Mouse (Mus musculus) liver, embryonic 12.5 days (tissue): ENCODE measurements around the gene Aldh6a1. TPM values are rescaled to one million over a fixed set of nuclear protein-coding genes. Genes with fewer than 3 reads are reported as not detected.

Experiments
- ATAC-seq: fragments of 200-750 bp; cut with Nextera tagmentation; 2 replicates; pipeline ENCODE4 v1.8.0; 2017; ENCODE audit warnings: moderate number of reproducible peaks, mild to moderate bottlenecking, moderate library complexity
- H3K27ac ChIP-seq: fragments of 300-500 bp; sonication (generic); 2 replicates; pipeline ENCODE4 v1.5.1; 2016; ENCODE audit warnings: mild to moderate bottlenecking
- H3K27me3 ChIP-seq: fragments of 300-500 bp; sonication (generic); replicated peaks from 2 replicates; pipeline ENCODE4 v1.6.1; 2016; ENCODE audit warnings: mild to moderate bottlenecking, moderate library complexity
- H3K36me3 ChIP-seq: fragments of 300-500 bp; sonication (generic); 2 replicates; pipeline ENCODE4 v1.6.1; 2016; ENCODE audit warnings: mild to moderate bottlenecking, moderate library complexity
- H3K4me1 ChIP-seq: fragments of 300-500 bp; sonication (generic); 2 replicates; pipeline ENCODE4 v1.6.1; 2016
- H3K4me2 ChIP-seq: fragments of 300-500 bp; sonication (generic); 2 replicates; pipeline ENCODE4 v1.6.1; 2016; ENCODE audit warnings: mild to moderate bottlenecking, moderate library complexity
- H3K4me3 ChIP-seq: fragments of 300-500 bp; sonication (generic); 2 replicates; pipeline ENCODE4 v1.5.1; 2016; ENCODE audit warnings: mild to moderate bottlenecking, moderate library complexity
- H3K9ac ChIP-seq: fragments of 300-500 bp; sonication (generic); 2 replicates; pipeline ENCODE4 v1.6.1; 2016; ENCODE audit warnings: mild to moderate bottlenecking, moderate library complexity
- H3K9me3 ChIP-seq: fragments of 300-500 bp; sonication (generic); replicated peaks from 2 replicates; pipeline ENCODE4 v1.6.1; 2016; ENCODE audit warnings: mild to moderate bottlenecking, moderate library complexity
- WGBS: fragments of 180-500 bp; shearing (Covaris S2); methylation state at CpG from one replicate; pipeline ENCODE4 v1.1.7; 2016; ENCODE audit not compliant: insufficient replicate concordance; 5-methylcytosine and 5-hydroxymethylcytosine counted together
- polyA plus RNA-seq: library from polyadenylated mRNA; unstranded; fragments of >200 nt; fragmentation: Nextera tagmentation; extraction: Ambion mirVana; gene quantifications from 2 replicates; pipeline ENCODE4 v1.2.1, GENCODE M21; 2016

Aldh6a1 gene
- polyA plus RNA-seq, 1 experiment from 2014 or later: 17.4 TPM

- Histone ChIP-seq H3K27ac (peak overlapping the region; percentile 84), H3K4me1 (peaks cover 17% of the 10 kb centered on the region), H3K4me3 (peak overlapping the region; percentile 79), H3K4me2 (peak overlapping the region; percentile 93), H3K36me3 (no peaks in the 10 kb centered on the region), H3K9ac (peak overlapping the region; percentile 85), H3K27me3 (peaks cover 15% of the 10 kb centered on the region), H3K9me3 (no peaks in the 10 kb centered on the region)
- WGBS: under 1% methylated on average over 49 of the region's 52 CpGs
- ATAC-seq: peak; percentile 71
These were observed 42.7 kb downstream of the Aldh6a1 start for GRCm38 (mm10) chr12:84407874-84408818.

- H3K4me2 ChIP-seq: no peak overlapping the region
These were observed 43.5 kb downstream of the Aldh6a1 start for GRCm38 (mm10) chr12:84407259-84407658.

GRCm38 (mm10) chr12:84404541-84404940, 46.3 kb downstream of the Aldh6a1 start:
- Histone ChIP-seq H3K4me2 (no peak overlapping the region), H3K9ac (no peak overlapping the region), H3K4me1 (peaks cover 31% of the 10 kb centered on the region), H3K9me3 (no peaks in the 10 kb centered on the region), H3K27me3 (peaks cover 5% of the 10 kb centered on the region), H3K4me3 (no peak overlapping the region), H3K27ac (no peak overlapping the region), H3K36me3 (no peaks in the 10 kb centered on the region)
- WGBS: 83% methylated on average over 6 of the region's 6 CpGs
- no peak for ATAC-seq

More at GRCm38 (mm10) chr12:84407259-84407658, 43.5 kb downstream of the Aldh6a1 start:
- no peak overlapping the region for H3K9ac ChIP-seq
- H3K4me3 ChIP-seq: no peak overlapping the region
- H3K36me3 ChIP-seq: no peaks in the 10 kb centered on the region
- no peaks in the 10 kb centered on the region for H3K9me3 ChIP-seq
- H3K4me1 ChIP-seq: peaks cover 17% of the 10 kb centered on the region
- H3K27ac ChIP-seq: no peak overlapping the region
- WGBS: 56% methylated on average over 4 of the region's 4 CpGs
- H3K27me3 ChIP-seq: peaks cover 15% of the 10 kb centered on the region
- no peak for ATAC-seq

GRCm38 (mm10) chr12:84402923-84403322, 47.9 kb downstream of the Aldh6a1 start:
- Histone ChIP-seq H3K27me3 (no peaks in the 10 kb centered on the region), H3K9ac (no peak overlapping the region), H3K9me3 (no peaks in the 10 kb centered on the region), H3K4me2 (no peak overlapping the region), H3K4me1 (peaks cover 24% of the 10 kb centered on the region), H3K36me3 (no peaks in the 10 kb centered on the region), H3K27ac (no peak overlapping the region), H3K4me3 (no peak overlapping the region)
- WGBS: 59% methylated on average over 9 of the region's 9 CpGs
- no peak for ATAC-seq

- no peaks in the 10 kb centered on the region for H3K27me3 ChIP-seq
- H3K4me2 ChIP-seq: no peak overlapping the region; the same call in 1 of the 2 replicates
- peak overlapping the region; percentile 58 for H3K27ac ChIP-seq
- H3K36me3 ChIP-seq: no peaks in the 10 kb centered on the region
- H3K9me3 ChIP-seq: no peaks in the 10 kb centered on the region
- no peak overlapping the region for H3K4me3 ChIP-seq
- ATAC-seq: peak; percentile 31; the same call in 1 of the 2 replicates
- WGBS: 41% methylated on average over 3 of the region's 3 CpGs
- H3K9ac ChIP-seq: no peak overlapping the region
- H3K4me1 ChIP-seq: peaks cover 20% of the 10 kb centered on the region
These were observed 50.2 kb downstream of the Aldh6a1 start for GRCm38 (mm10) chr12:84400653-84401052.

- no peaks in the 10 kb centered on the region for H3K36me3 ChIP-seq
- peak overlapping the region; percentile 58; the same call in 1 of the 2 replicates for H3K27ac ChIP-seq
- no peak overlapping the region for H3K4me2 ChIP-seq
These were observed 50.7 kb downstream of the Aldh6a1 start for GRCm38 (mm10) chr12:84400068-84400467.

GRCm38 (mm10) chr12:84399663-84400062, 51.1 kb downstream of the Aldh6a1 start:
- peak overlapping the region; percentile 58 for H3K27ac ChIP-seq
- WGBS: 66% methylated on average over 9 of the region's 9 CpGs
- no peaks in the 10 kb centered on the region for H3K27me3 ChIP-seq
- H3K9me3 ChIP-seq: no peaks in the 10 kb centered on the region
- ATAC-seq: no peak
- no peak overlapping the region for H3K9ac ChIP-seq
- H3K4me3 ChIP-seq: no peak overlapping the region
- H3K36me3 ChIP-seq: no peaks in the 10 kb centered on the region
- H3K4me1 ChIP-seq: peaks cover 20% of the 10 kb centered on the region
- H3K4me2 ChIP-seq: no peak overlapping the region; the same call in 1 of the 2 replicates

More at GRCm38 (mm10) chr12:84400068-84400467, 50.7 kb downstream of the Aldh6a1 start:
- 65% methylated on average over 3 of the region's 3 CpGs for WGBS
- ATAC-seq: no peak
- Histone ChIP-seq H3K9me3 (no peaks in the 10 kb centered on the region), H3K9ac (no peak overlapping the region), H3K4me1 (peaks cover 20% of the 10 kb centered on the region), H3K27me3 (no peaks in the 10 kb centered on the region), H3K4me3 (no peak overlapping the region)

GRCm38 (mm10) chr12:84399135-84399534, 51.7 kb downstream of the Aldh6a1 start:
- no peak for ATAC-seq
- Histone ChIP-seq H3K4me2 (no peak overlapping the region; the same call in 1 of the 2 replicates), H3K27ac (peak overlapping the region; percentile 58), H3K9me3 (no peaks in the 10 kb centered on the region), H3K27me3 (no peaks in the 10 kb centered on the region), H3K9ac (no peak overlapping the region), H3K36me3 (no peaks in the 10 kb centered on the region), H3K4me3 (no peak overlapping the region), H3K4me1 (peaks cover 20% of the 10 kb centered on the region)
- WGBS: 80% methylated on average over 9 of the region's 9 CpGs

- Histone ChIP-seq H3K27ac (no peak overlapping the region), H3K9ac (no peak overlapping the region), H3K4me2 (no peak overlapping the region), H3K27me3 (no peaks in the 10 kb centered on the region), H3K4me1 (peaks cover 20% of the 10 kb centered on the region), H3K9me3 (no peaks in the 10 kb centered on the region), H3K36me3 (0 out of 2 replicates have a peak, but pooled peaks cover 2% of the 10 kb centered on the region), H3K4me3 (no peak overlapping the region)
- WGBS: 82% methylated on average over 5 of the region's 5 CpGs
- ATAC-seq: no peak
These were observed 52.2 kb downstream of the Aldh6a1 start for GRCm38 (mm10) chr12:84398629-84399028.

- Histone ChIP-seq H3K9me3 (no peaks in the 10 kb centered on the region), H3K4me3 (no peak overlapping the region), H3K27me3 (no peaks in the 10 kb centered on the region), H3K4me2 (no peak overlapping the region), H3K27ac (no peak overlapping the region), H3K4me1 (peaks cover 20% of the 10 kb centered on the region), H3K9ac (no peak overlapping the region), H3K36me3 (0 out of 2 replicates have a peak, but pooled peaks cover 9% of the 10 kb centered on the region)
- ATAC-seq: no peak
These were observed 53.1 kb downstream of the Aldh6a1 start for GRCm38 (mm10) chr12:84397685-84398084.

- no peak overlapping the region for H3K4me2 ChIP-seq
- H3K9me3 ChIP-seq: no peaks in the 10 kb centered on the region
- no peak overlapping the region for H3K27ac ChIP-seq
- 0 out of 2 replicates have a peak, but pooled peaks cover 9% of the 10 kb centered on the region for H3K36me3 ChIP-seq
- 69% methylated on average over 14 of the region's 14 CpGs for WGBS
- no peak overlapping the region for H3K4me3 ChIP-seq
- H3K4me1 ChIP-seq: peaks cover 20% of the 10 kb centered on the region
- H3K27me3 ChIP-seq: no peaks in the 10 kb centered on the region
- no peak overlapping the region for H3K9ac ChIP-seq
- ATAC-seq: peak; percentile 40; the same call in 1 of the 2 replicates
These were observed 53.7 kb downstream of the Aldh6a1 start for GRCm38 (mm10) chr12:84396947-84397679.

GRCm38 (mm10) chr12:84393847-84394246, 57.0 kb downstream of the Aldh6a1 start:
- WGBS: 86% methylated on average over 5 of the region's 5 CpGs
- Histone ChIP-seq H3K36me3 (peaks cover 13% of the 10 kb centered on the region; the same call in 1 of the 2 replicates), H3K9ac (no peak overlapping the region), H3K27me3 (no peaks in the 10 kb centered on the region), H3K27ac (no peak overlapping the region), H3K4me3 (no peak overlapping the region), H3K4me1 (0 out of 2 replicates have a peak, but pooled peaks cover 5% of the 10 kb centered on the region), H3K4me2 (no peak overlapping the region), H3K9me3 (no peaks in the 10 kb centered on the region)
- no peak for ATAC-seq
